ENCODE assay signal across 14 mouse cellular contexts in the genomic region with DNA sequence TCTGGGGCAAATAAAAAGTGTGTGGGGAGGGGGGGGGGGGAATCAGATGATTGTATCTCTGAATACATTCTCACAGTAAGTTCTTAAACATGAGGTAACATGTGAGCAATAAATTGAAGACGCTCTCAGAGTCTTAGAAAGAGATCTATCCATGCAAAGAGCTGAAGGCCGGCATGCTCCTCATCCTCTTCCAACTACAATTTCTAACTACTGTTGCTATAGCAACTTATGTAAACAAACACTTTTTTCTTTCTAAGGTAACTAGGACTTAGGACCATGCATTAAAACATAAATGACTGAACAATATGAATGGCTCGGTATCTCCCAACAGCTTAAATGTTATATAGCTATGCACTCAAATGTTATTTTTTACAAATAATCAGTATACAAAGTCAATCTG.
DNase-seq lines count a peak whose midpoint lies in the region; ATAC-seq and TF ChIP-seq lines count a peak whose summit lies in the region.
"Had no signal": no experiment of that assay in that cellular context is flagged by ENCODE, and none has a peak within 500 bp of the region (broad histone marks: within the 10 kb centered on the region; RNA-seq: fewer than 3 reads in every experiment).

No protein-coding gene starts in this region.

- no peak overlapping the region for H3K4me3 ChIP-seq in forebrain, embryonic 11.5 days (ENCODE audit: low read depth, low read length)
- H3K4me3 ChIP-seq in forebrain, postnatal 0 days (ENCODE audit: low read depth, low read length): peak overlapping the region; percentile 10; the same call in 1 of the 2 replicates
- H3K4me3 ChIP-seq in midbrain, embryonic 11.5 days (ENCODE audit: low read depth, low read length): no peak overlapping the region
- peak overlapping the region; percentile 19; the same call in 1 of the 2 replicates for H3K4me3 ChIP-seq in neural tube, embryonic 15.5 days (replicated peaks)
- H3K4me3 ChIP-seq: heart, embryonic 15.5 days; liver, embryonic 15.5 days had no signal

- H3K9me3 ChIP-seq in forebrain, embryonic 11.5 days (ENCODE audit: control insufficient read depth, low read length): no peaks in the 10 kb centered on the region
- no peaks in the 10 kb centered on the region for H3K9me3 ChIP-seq in forebrain, postnatal 0 days (ENCODE audit: low read length)
- no peaks in the 10 kb centered on the region for H3K9me3 ChIP-seq in midbrain, embryonic 11.5 days (ENCODE audit: control insufficient read depth, low read length)
- no peaks in the 10 kb centered on the region for H3K9me3 ChIP-seq in neural tube, embryonic 15.5 days (replicated peaks)
- H3K9me3 ChIP-seq: heart, embryonic 15.5 days; liver, embryonic 15.5 days had no signal

- DNase-seq in forebrain, embryonic 11.5 days (ENCODE audit: low spot score): no peak
- peak; percentile 50 for DNase-seq in forebrain, postnatal 0 days
- DNase-seq in midbrain, embryonic 11.5 days (ENCODE audit: low spot score, missing footprints): peak; percentile 89
- DNase-seq in right cerebral cortex, postnatal 10 days (ENCODE audit: low spot score in 2 of 2): no peak
- no peak for DNase-seq in spleen, adult 12 weeks (ENCODE audit: low spot score)
- DNase-seq: cerebellum, adult 8-10 months; kidney, postnatal 14 days; layer of hippocampus, postnatal 36 days; lung, postnatal 36 days had no signal

- 54% methylated on average over 3 of the region's 3 CpGs for WGBS in forebrain, embryonic 11.5 days
- WGBS in forebrain, postnatal 0 days: 12% methylated on average over 3 of the region's 3 CpGs
- 54% methylated on average over 3 of the region's 3 CpGs for WGBS in midbrain, embryonic 11.5 days
- WGBS in neural tube, embryonic 15.5 days: 31% methylated on average over 3 of the region's 3 CpGs

- no peak overlapping the region for H3K9ac ChIP-seq in forebrain, embryonic 11.5 days (ENCODE audit: low read length)
- peak overlapping the region; percentile 60 for H3K9ac ChIP-seq in forebrain, postnatal 0 days
- H3K9ac ChIP-seq in midbrain, embryonic 11.5 days (ENCODE audit: low read length): no peak overlapping the region
- H3K9ac ChIP-seq in neural tube, embryonic 15.5 days (replicated peaks): peak overlapping the region; percentile 12; the same call in 1 of the 2 replicates
- H3K9ac ChIP-seq: heart, embryonic 15.5 days; liver, embryonic 15.5 days had no signal

- H3K4me2 ChIP-seq in forebrain, embryonic 11.5 days (ENCODE audit: low read depth, low read length, severe bottlenecking): no peak overlapping the region
- H3K4me2 ChIP-seq in forebrain, postnatal 0 days (ENCODE audit: low read depth): peak overlapping the region; percentile 44
- H3K4me2 ChIP-seq in midbrain, embryonic 11.5 days: no peak overlapping the region
- H3K4me2 ChIP-seq in neural tube, embryonic 15.5 days: peak overlapping the region; percentile 58
- H3K4me2 ChIP-seq: heart, embryonic 15.5 days; liver, embryonic 15.5 days had no signal

- no peak for ATAC-seq in forebrain, embryonic 11.5 days (replicated peaks; ENCODE audit: low FRiP score)
- ATAC-seq in forebrain, postnatal 0 days: no peak
- no peak for ATAC-seq in midbrain, embryonic 11.5 days (ENCODE audit: low FRiP score)
- no peak for ATAC-seq in neural tube, embryonic 15.5 days (ENCODE audit: low FRiP score)
- no peak for ATAC-seq in activated CD4-positive, CD25-positive, alpha-beta regulatory T cell, adult 4 months
- ATAC-seq: inflammation-experienced regulatory T-cells, adult 6 months had no signal

- H3K27me3 ChIP-seq in forebrain, embryonic 11.5 days (ENCODE audit: control insufficient read depth, insufficient read depth, low read length): no peaks in the 10 kb centered on the region
- H3K27me3 ChIP-seq in forebrain, postnatal 0 days (ENCODE audit: insufficient read depth, low read length): no peaks in the 10 kb centered on the region
- H3K27me3 ChIP-seq in midbrain, embryonic 11.5 days (ENCODE audit: control insufficient read depth, insufficient read depth, low read length): no peaks in the 10 kb centered on the region
- no peaks in the 10 kb centered on the region for H3K27me3 ChIP-seq in neural tube, embryonic 15.5 days (replicated peaks)
- H3K27me3 ChIP-seq: heart, embryonic 15.5 days; liver, embryonic 15.5 days had no signal

- TF ChIP-seq CTCF in forebrain, postnatal 0 days (IDR thresholded peaks at IDR 0.05; ENCODE audit: low read depth): no peak

- H3K4me1 ChIP-seq in forebrain, embryonic 11.5 days (replicated peaks; ENCODE audit: control insufficient read depth, insufficient read depth, low read length): peaks cover 19% of the 10 kb centered on the region
- H3K4me1 ChIP-seq in forebrain, postnatal 0 days (ENCODE audit: insufficient read depth): peaks cover 30% of the 10 kb centered on the region
- H3K4me1 ChIP-seq in midbrain, embryonic 11.5 days (ENCODE audit: control insufficient read depth, insufficient read depth, low read length): peaks cover 54% of the 10 kb centered on the region
- H3K4me1 ChIP-seq in neural tube, embryonic 15.5 days: peaks cover 31% of the 10 kb centered on the region
- H3K4me1 ChIP-seq: heart, embryonic 15.5 days; liver, embryonic 15.5 days had no signal

- peak overlapping the region; percentile 97 for H3K27ac ChIP-seq in forebrain, embryonic 11.5 days (ENCODE audit: low read depth, low read length)
- H3K27ac ChIP-seq in forebrain, postnatal 0 days (ENCODE audit: low read depth, low read length): peak overlapping the region; percentile 96
- H3K27ac ChIP-seq in midbrain, embryonic 11.5 days (ENCODE audit: low read depth, low read length): peak overlapping the region; percentile 96
- peak overlapping the region; percentile 92 for H3K27ac ChIP-seq in neural tube, embryonic 15.5 days (replicated peaks)
- H3K27ac ChIP-seq: heart, embryonic 15.5 days; liver, embryonic 15.5 days had no signal

- H3K36me3 ChIP-seq in forebrain, embryonic 11.5 days (ENCODE audit: control insufficient read depth, insufficient read depth, low read length): no peaks in the 10 kb centered on the region
- H3K36me3 ChIP-seq in forebrain, postnatal 0 days (ENCODE audit: insufficient read depth): no peaks in the 10 kb centered on the region
- no peaks in the 10 kb centered on the region for H3K36me3 ChIP-seq in midbrain, embryonic 11.5 days (ENCODE audit: control insufficient read depth, insufficient read depth, low read length)
- H3K36me3 ChIP-seq in neural tube, embryonic 15.5 days: no peaks in the 10 kb centered on the region
- H3K36me3 ChIP-seq: heart, embryonic 15.5 days; liver, embryonic 15.5 days had no signal

Comparison
In these comparisons a context has a peak if more than half of its experiments do, and no peak if none do; other contexts are left out.
1. DNase-seq: peak in forebrain, postnatal 0 days (single experiment) and midbrain, embryonic 11.5 days (single experiment); none in forebrain, embryonic 11.5 days (single experiment), right cerebral cortex, postnatal 10 days (0 of 2) and spleen, adult 12 weeks (single experiment).
2. H3K4me2 ChIP-seq: peak in forebrain, postnatal 0 days (single experiment) and neural tube, embryonic 15.5 days (single experiment); none in forebrain, embryonic 11.5 days (single experiment) and midbrain, embryonic 11.5 days (single experiment).
3. H3K4me3 ChIP-seq: peak in forebrain, postnatal 0 days (single experiment) and neural tube, embryonic 15.5 days (single experiment); none in forebrain, embryonic 11.5 days (single experiment) and midbrain, embryonic 11.5 days (single experiment).
4. H3K9ac ChIP-seq: peak in forebrain, postnatal 0 days (single experiment) and neural tube, embryonic 15.5 days (single experiment); none in forebrain, embryonic 11.5 days (single experiment) and midbrain, embryonic 11.5 days (single experiment).
5. Peak in every context shown above with its lines, with median percentiles within 50 percentile points of each other: H3K27ac ChIP-seq.